Mouse (Mus musculus) CD4-positive, CD25-positive, alpha-beta regulatory T cell, adult 4 months (primary cell): ENCODE results near the gene 9130230L23Rik. TPM values are rescaled to one million over a fixed set of nuclear protein-coding genes. Genes with fewer than 3 reads are reported as not detected.
"Not testable (repeated sequence)": the region's sequence is repeated elsewhere in the genome, so short reads cannot be mapped to it uniquely, and the experiment has no call there.

ENCODE experiments used
- ATAC-seq: one replicate; pipeline ENCODE4 v1.8.0; 2017
- polyA plus RNA-seq, 2 experiments: library from polyadenylated mRNA; unstranded; fragments of 100-300 nt; shearing (Covaris generic); gene quantifications; one replicate each; pipeline ENCODE4 v1.2.1; 2017

9130230L23Rik gene
- polyA plus RNA-seq, 2 experiments from 2014 or later, result not detected

GRCm38 (mm10) chr5:66005041-66005678 is 1.1 kb upstream of the 9130230L23Rik start:
- no peak for ATAC-seq

GRCm38 (mm10) chr5:66001232-66001631 is 2.9 kb downstream of the 9130230L23Rik start:
- ATAC-seq, result no peak

- no peak for ATAC-seq
Measured at GRCm38 (mm10) chr5:66000567-66001125, 3.4 kb downstream of the 9130230L23Rik start.

- ATAC-seq, result no peak
Measured at GRCm38 (mm10) chr5:66000074-66000473, 4.0 kb downstream of the 9130230L23Rik start.

- no peak for ATAC-seq
Measured at GRCm38 (mm10) chr5:65999106-65999505, 5.0 kb downstream of the 9130230L23Rik start.

- no peak for ATAC-seq
Measured at GRCm38 (mm10) chr5:65997813-65998212, 6.3 kb downstream of the 9130230L23Rik start.

GRCm38 (mm10) chr5:65994643-65995042 is 9.4 kb downstream of the 9130230L23Rik start:
- ATAC-seq, result no peak

GRCm38 (mm10) chr5:65991191-65991590 is 12.9 kb downstream of the 9130230L23Rik start:
- no peak for ATAC-seq

GRCm38 (mm10) chr5:65987004-65987403 is 17.1 kb downstream of the 9130230L23Rik start:
- not testable (repeated sequence) for ATAC-seq

- peak; percentile 58 for ATAC-seq
Measured at GRCm38 (mm10) chr5:65986426-65986825, 17.7 kb downstream of the 9130230L23Rik start.

GRCm38 (mm10) chr5:65975731-65976130 is 28.4 kb downstream of the 9130230L23Rik start:
- ATAC-seq, result no peak

GRCm38 (mm10) chr5:65973189-65973588 is 30.9 kb downstream of the 9130230L23Rik start:
- ATAC-seq, result no peak

- ATAC-seq, result no peak
Measured at GRCm38 (mm10) chr5:65968004-65968403, 36.1 kb downstream of the 9130230L23Rik start.

GRCm38 (mm10) chr5:65967091-65967490 is 37.0 kb downstream of the 9130230L23Rik start:
- ATAC-seq, result no peak

GRCm38 (mm10) chr5:65965771-65966279 is 38.3 kb downstream of the 9130230L23Rik start:
- no peak for ATAC-seq

- no peak for ATAC-seq
Measured at GRCm38 (mm10) chr5:65963291-65963690, 40.8 kb downstream of the 9130230L23Rik start.

GRCm38 (mm10) chr5:65960597-65960950 is 43.5 kb downstream of the 9130230L23Rik start:
- no peak for ATAC-seq

GRCm38 (mm10) chr5:65959893-65960596 is 44.0 kb downstream of the 9130230L23Rik start:
- no peak for ATAC-seq

GRCm38 (mm10) chr5:65958597-65958996 is 45.5 kb downstream of the 9130230L23Rik start:
- no peak for ATAC-seq

GRCm38 (mm10) chr5:65956144-65957008 is 47.7 kb downstream of the 9130230L23Rik start:
- no peak for ATAC-seq

- peak; percentile 78 for ATAC-seq
Measured at GRCm38 (mm10) chr5:65955343-65956143, 48.5 kb downstream of the 9130230L23Rik start.
